Mouse (Mus musculus) hindbrain, postnatal 0 days (tissue): Measurements from ENCODE around the gene Olfr1102. TPM values are rescaled to one million over a fixed set of nuclear protein-coding genes. Genes with fewer than 3 reads are reported as not detected.

Experiments
- ATAC-seq: fragments of 200-750 bp; cut with Nextera tagmentation; 2 replicates; pipeline ENCODE4 v1.8.0; 2017; ENCODE audit warnings: mild to moderate bottlenecking, moderate TSS enrichment, moderate library complexity
- DNase-seq: peaks from one replicate; pipeline ENCODE4 v3.0.0-alpha.2; 2015; ENCODE audit warnings: low spot score
- H3K27ac ChIP-seq: fragments of 300-500 bp; sonication (generic); 2 replicates; pipeline ENCODE4 v1.5.1; 2014; ENCODE audit warnings: mild to moderate bottlenecking
- H3K27me3 ChIP-seq: fragments of 300-500 bp; sonication (generic); 2 replicates; pipeline ENCODE4 v1.6.1; 2014; ENCODE audit warnings: low read length, mixed read lengths; ENCODE audit not compliant: insufficient read depth
- H3K36me3 ChIP-seq: fragments of 300-500 bp; sonication (generic); 2 replicates; pipeline ENCODE4 v1.6.1; 2014; ENCODE audit warnings: low read length, mixed read lengths; ENCODE audit not compliant: insufficient read depth
- H3K4me1 ChIP-seq: fragments of 300-500 bp; sonication (generic); 2 replicates; pipeline ENCODE4 v1.6.1; 2014; ENCODE audit warnings: antibody characterized with exemption, low read length, mixed read lengths; ENCODE audit not compliant: insufficient read depth
- H3K4me2 ChIP-seq: fragments of 300-500 bp; sonication (generic); 2 replicates; pipeline ENCODE4 v1.6.1; 2014; ENCODE audit warnings: low read depth, mild to moderate bottlenecking, low read length, moderate library complexity, mixed read lengths
- H3K4me3 ChIP-seq: fragments of 300-500 bp; sonication (generic); 2 replicates; pipeline ENCODE4 v1.5.1; 2014; ENCODE audit warnings: low read length
- H3K9ac ChIP-seq: fragments of 300-500 bp; sonication (generic); replicated peaks from 2 replicates; pipeline ENCODE4 v1.6.1; 2014; ENCODE audit warnings: mild to moderate bottlenecking, low read length, moderate library complexity, mixed read lengths
- H3K9me3 ChIP-seq: fragments of 300-500 bp; sonication (generic); 2 replicates; pipeline ENCODE4 v1.6.1; 2016; ENCODE audit warnings: low read length, mixed read lengths
- CTCF ChIP-seq: IDR thresholded peaks from 2 replicates; pipeline ENCODE4 v1.5.1; 2016; ENCODE audit warnings: antibody characterized with exemption, control low read depth, low read depth
- WGBS: fragments of 180-500 bp; shearing (Covaris S2); extraction: QIAGEN DNeasy Blood & Tissue Kit; methylation state at CpG from one replicate; pipeline ENCODE4 v1.1.7; 2014; 5-methylcytosine and 5-hydroxymethylcytosine counted together
- polyA plus RNA-seq: library from polyadenylated mRNA; unstranded; fragments of >200 nt; fragmentation: Nextera tagmentation; extraction: Ambion mirVana; gene quantifications from 2 replicates; pipeline ENCODE4 v1.2.1, GENCODE M21; 2015
- total RNA-seq: library from RNA; depleted of rRNA; stranded (reverse); fragments of >200 nt; gene quantifications from 2 replicates; pipeline ENCODE4 v1.2.3, GENCODE M21; 2014; rRNA removed

Gene Olfr1102
- not detected in 2 replicates for total RNA-seq
- polyA plus RNA-seq: not detected in 2 replicates

GRCm38 (mm10) chr2:86998098-86998497 lies at the start of gene Olfr1102:
Olfr1102 (plus strand) TSS chr2:86998398.
- DNase-seq (no peak), ATAC-seq (no peak)
- H3K27me3 ChIP-seq: no peaks in the 10 kb centered on the region

GRCm38 (mm10) chr2:86960593-86960992 lies 37.6 kb upstream of the Olfr1102 start, which contains the start of gene Olfr1099:
Olfr1099 (minus strand) TSS chr2:86960693.
- ATAC-seq (no peak), DNase-seq (no peak)
- H3K9me3 ChIP-seq: no peaks in the 10 kb centered on the region
- no peak within 1 kb of the TSS for H3K27ac ChIP-seq
- WGBS: 66% methylated on average over 1 of the region's 1 CpGs
- no peaks in the 10 kb centered on the region for H3K36me3 ChIP-seq
- H3K9ac ChIP-seq: no peak within 1 kb of the TSS
- no peaks in the 10 kb centered on the region for H3K27me3 ChIP-seq
- H3K4me2 ChIP-seq: no peak within 1 kb of the TSS
- no peak within 1 kb of the TSS for H3K4me3 ChIP-seq
- H3K4me1 ChIP-seq: no peaks in the 10 kb centered on the region
- TF ChIP-seq CTCF: no peak

More at GRCm38 (mm10) chr2:86998098-86998497, at the start of gene Olfr1102:
- H3K4me1 ChIP-seq: no peaks in the 10 kb centered on the region
- no peak within 1 kb of the TSS for H3K27ac ChIP-seq
- H3K36me3 ChIP-seq: no peaks in the 10 kb centered on the region
- no peak within 1 kb of the TSS for H3K9ac ChIP-seq
- H3K9me3 ChIP-seq: no peaks in the 10 kb centered on the region
- H3K4me2 ChIP-seq: no peak within 1 kb of the TSS
- no peak for TF ChIP-seq CTCF
- H3K4me3 ChIP-seq: no peak within 1 kb of the TSS

GRCm38 (mm10) chr2:86979854-86980253 lies 18.3 kb upstream of the Olfr1102 start, which contains the start of gene Olfr1100:
Olfr1100 (minus strand) TSS chr2:86979954.
- TF ChIP-seq CTCF: no peak
- no peaks in the 10 kb centered on the region for H3K4me1 ChIP-seq
- DNase-seq (no peak), ATAC-seq (no peak)
- no peak within 1 kb of the TSS for H3K4me3 ChIP-seq
- no peak within 1 kb of the TSS for H3K27ac ChIP-seq
- H3K27me3 ChIP-seq: no peaks in the 10 kb centered on the region
- H3K4me2 ChIP-seq: no peak within 1 kb of the TSS
- no peaks in the 10 kb centered on the region for H3K9me3 ChIP-seq
- no peak within 1 kb of the TSS for H3K9ac ChIP-seq
- H3K36me3 ChIP-seq: no peaks in the 10 kb centered on the region
- WGBS: 82% methylated on average over 3 of the region's 3 CpGs

- Histone ChIP-seq H3K27ac (no peak within 1 kb of the TSS), H3K9me3 (no peaks in the 10 kb centered on the region), H3K36me3 (no peaks in the 10 kb centered on the region), H3K4me2 (no peak within 1 kb of the TSS), H3K4me1 (no peaks in the 10 kb centered on the region), H3K27me3 (no peaks in the 10 kb centered on the region), H3K9ac (no peak within 1 kb of the TSS), H3K4me3 (no peak within 1 kb of the TSS)
- TF ChIP-seq CTCF: no peak
- WGBS: 80% methylated on average over 3 of the region's 3 CpGs
- no peak for DNase-seq
- no peak for ATAC-seq
These were observed 7.1 kb upstream of the Olfr1102 start, which contains the start of gene Olfr1101 for GRCm38 (mm10) chr2:86991121-86991520. Olfr1101 (minus strand) TSS chr2:86991221.

GRCm38 (mm10) chr2:87026980-87027379 lies 28.8 kb downstream of the Olfr1102 start, which contains the start of gene Olfr1104:
Olfr1104 (minus strand) TSS chr2:87027080.
- H3K9ac ChIP-seq: no peak within 1 kb of the TSS
- 85% methylated on average over 1 of the region's 1 CpGs for WGBS
- no peak for TF ChIP-seq CTCF
- no peak within 1 kb of the TSS for H3K4me2 ChIP-seq
- DNase-seq (no peak), ATAC-seq (no peak)
- H3K9me3 ChIP-seq: no peaks in the 10 kb centered on the region
- no peaks in the 10 kb centered on the region for H3K27me3 ChIP-seq
- no peaks in the 10 kb centered on the region for H3K4me1 ChIP-seq
- no peak within 1 kb of the TSS for H3K4me3 ChIP-seq
- H3K27ac ChIP-seq: no peak within 1 kb of the TSS
- H3K36me3 ChIP-seq: no peaks in the 10 kb centered on the region

GRCm38 (mm10) chr2:87036431-87036830 lies 38.2 kb downstream of the Olfr1102 start, which contains the start of gene Olfr1105:
Olfr1105 (minus strand) TSS chr2:87036531.
- Histone ChIP-seq H3K27me3 (no peaks in the 10 kb centered on the region), H3K27ac (no peak within 1 kb of the TSS), H3K4me3 (no peak within 1 kb of the TSS), H3K36me3 (no peaks in the 10 kb centered on the region), H3K4me1 (no peaks in the 10 kb centered on the region), H3K9me3 (no peaks in the 10 kb centered on the region), H3K9ac (no peak within 1 kb of the TSS), H3K4me2 (no peak within 1 kb of the TSS)
- TF ChIP-seq CTCF: no peak
- no peak for DNase-seq
- ATAC-seq: no peak

GRCm38 (mm10) chr2:87052173-87052572 lies 54.0 kb downstream of the Olfr1102 start, which contains the start of gene Olfr1106:
Olfr1106 (minus strand) TSS chr2:87052273.
- Histone ChIP-seq H3K27me3 (no peaks in the 10 kb centered on the region), H3K4me3 (no peak within 1 kb of the TSS), H3K9ac (no peak within 1 kb of the TSS), H3K4me2 (no peak within 1 kb of the TSS), H3K36me3 (no peaks in the 10 kb centered on the region), H3K4me1 (no peaks in the 10 kb centered on the region), H3K27ac (no peak within 1 kb of the TSS), H3K9me3 (0 out of 2 replicates have a peak, but pooled peaks cover 4% of the 10 kb centered on the region)
- 78% methylated on average over 1 of the region's 1 CpGs for WGBS
- ATAC-seq: no peak
- no peak for TF ChIP-seq CTCF
- DNase-seq: no peak

Other genes with a start within 250 kb of the Olfr1102 start
- gene Olfr1090, start 239.4 kb upstream of the Olfr1102 start, total RNA-seq: not detected in 2 replicates
- not detected in 2 replicates for gene Olfr1090, start 239.4 kb upstream of the Olfr1102 start, polyA plus RNA-seq
- gene Olfr1093, start 215.9 kb upstream of the Olfr1102 start, total RNA-seq: not detected in 2 replicates
- not detected in 2 replicates for gene Olfr1093, start 215.9 kb upstream of the Olfr1102 start, polyA plus RNA-seq
- gene Olfr141, start 188.4 kb upstream of the Olfr1102 start, total RNA-seq: not detected in 2 replicates
- gene Olfr141, start 188.4 kb upstream of the Olfr1102 start, polyA plus RNA-seq: not detected in 2 replicates
- gene Olfr1094, start 173.7 kb upstream of the Olfr1102 start, total RNA-seq: not detected in 2 replicates
- gene Olfr1094, start 173.7 kb upstream of the Olfr1102 start, polyA plus RNA-seq: not detected in 2 replicates
- gene Olfr1095, start 146.7 kb upstream of the Olfr1102 start, total RNA-seq: not detected in 2 replicates
- not detected in 2 replicates for gene Olfr1095, start 146.7 kb upstream of the Olfr1102 start, polyA plus RNA-seq
- not detected in 2 replicates for gene Gm13723, start 123.6 kb upstream of the Olfr1102 start, total RNA-seq
- gene Gm13723, start 123.6 kb upstream of the Olfr1102 start, polyA plus RNA-seq: not detected in 2 replicates
- gene Olfr1097, start 106.2 kb upstream of the Olfr1102 start, total RNA-seq: not detected in 2 replicates
- gene Olfr1097, start 106.2 kb upstream of the Olfr1102 start, polyA plus RNA-seq: not detected in 2 replicates
- gene Olfr1098, start 73.9 kb upstream of the Olfr1102 start, total RNA-seq: not detected in 2 replicates
- not detected in 2 replicates for gene Olfr1098, start 73.9 kb upstream of the Olfr1102 start, polyA plus RNA-seq
- gene Olfr1099, start 37.7 kb upstream of the Olfr1102 start, total RNA-seq: not detected in 2 replicates
- gene Olfr1099, start 37.7 kb upstream of the Olfr1102 start, polyA plus RNA-seq: not detected in 2 replicates
- not detected in 2 replicates for gene Olfr1100, start 18.4 kb upstream of the Olfr1102 start, total RNA-seq
- gene Olfr1100, start 18.4 kb upstream of the Olfr1102 start, polyA plus RNA-seq: not detected in 2 replicates
- not detected in 2 replicates for gene Olfr1101, start 7.2 kb upstream of the Olfr1102 start, total RNA-seq
- gene Olfr1101, start 7.2 kb upstream of the Olfr1102 start, polyA plus RNA-seq: not detected in 2 replicates
- gene Olfr1104, start 28.7 kb downstream of the Olfr1102 start, total RNA-seq: not detected in 2 replicates
- gene Olfr1104, start 28.7 kb downstream of the Olfr1102 start, polyA plus RNA-seq: not detected in 2 replicates
- not detected in 2 replicates for gene Olfr1105, start 38.1 kb downstream of the Olfr1102 start, total RNA-seq
- not detected in 2 replicates for gene Olfr1105, start 38.1 kb downstream of the Olfr1102 start, polyA plus RNA-seq
- not detected in 2 replicates for gene Olfr1106, start 53.9 kb downstream of the Olfr1102 start, total RNA-seq
- gene Olfr1106, start 53.9 kb downstream of the Olfr1102 start, polyA plus RNA-seq: not detected in 2 replicates
- gene Olfr1107, start 77.4 kb downstream of the Olfr1102 start, total RNA-seq: not detected in 2 replicates
- gene Olfr1107, start 77.4 kb downstream of the Olfr1102 start, polyA plus RNA-seq: not detected in 2 replicates
- gene Olfr1109, start 97.6 kb downstream of the Olfr1102 start, total RNA-seq: not detected in 2 replicates
- gene Olfr1109, start 97.6 kb downstream of the Olfr1102 start, polyA plus RNA-seq: not detected in 2 replicates
- not detected in 2 replicates for gene Olfr259, start 116.2 kb downstream of the Olfr1102 start, total RNA-seq
- gene Olfr259, start 116.2 kb downstream of the Olfr1102 start, polyA plus RNA-seq: not detected in 2 replicates
- not detected in 2 replicates for gene Olfr1110, start 141.9 kb downstream of the Olfr1102 start, total RNA-seq
- not detected in 2 replicates for gene Olfr1110, start 141.9 kb downstream of the Olfr1102 start, polyA plus RNA-seq
- gene Olfr1111, start 154.2 kb downstream of the Olfr1102 start, total RNA-seq: not detected in 2 replicates
- not detected in 2 replicates for gene Olfr1111, start 154.2 kb downstream of the Olfr1102 start, polyA plus RNA-seq
- not detected in 2 replicates for gene Olfr1112, start 189.4 kb downstream of the Olfr1102 start, total RNA-seq
- gene Olfr1112, start 189.4 kb downstream of the Olfr1102 start, polyA plus RNA-seq: not detected in 2 replicates
- not detected in 2 replicates for gene Olfr1113, start 210.6 kb downstream of the Olfr1102 start, total RNA-seq
- gene Olfr1113, start 210.6 kb downstream of the Olfr1102 start, polyA plus RNA-seq: not detected in 2 replicates
- gene Olfr1115, start 249.6 kb downstream of the Olfr1102 start, total RNA-seq: not detected in 2 replicates
- not detected in 2 replicates for gene Olfr1115, start 249.6 kb downstream of the Olfr1102 start, polyA plus RNA-seq